Mouse (Mus musculus) hindbrain, embryonic 16.5 days (tissue): ENCODE results near the gene Cdh5. TPM values are rescaled to one million over a fixed set of nuclear protein-coding genes. Genes with fewer than 3 reads are reported as not detected.
"Not testable (repeated sequence)": the region's sequence is repeated elsewhere in the genome, so short reads cannot be mapped to it uniquely, and the experiment has no call there.

ENCODE experiments used
- ATAC-seq: fragments of 200-750 bp; cut with Nextera tagmentation; 2 replicates; pipeline ENCODE4 v1.8.0; 2017; ENCODE audit warnings: moderate TSS enrichment, moderate library complexity
- H3K27ac ChIP-seq: fragments of 300-500 bp; sonication (generic); 2 replicates; pipeline ENCODE4 v1.5.1; 2014; ENCODE audit warnings: low read depth, mild to moderate bottlenecking, control low read depth, low read length, moderate library complexity
- H3K27me3 ChIP-seq: fragments of 300-500 bp; sonication (generic); replicated peaks from 2 replicates; pipeline ENCODE4 v1.6.1; 2014; ENCODE audit warnings: low read length; ENCODE audit not compliant: control insufficient read depth, insufficient read depth
- H3K36me3 ChIP-seq: fragments of 300-500 bp; sonication (generic); 2 replicates; pipeline ENCODE4 v1.6.1; 2014; ENCODE audit warnings: mild to moderate bottlenecking, low read length, moderate library complexity, mixed read lengths; ENCODE audit not compliant: control insufficient read depth, insufficient read depth
- H3K4me1 ChIP-seq: fragments of 300-500 bp; sonication (generic); 2 replicates; pipeline ENCODE4 v1.6.1; 2014; ENCODE audit warnings: low read depth, low read length; ENCODE audit not compliant: control insufficient read depth, insufficient read depth
- H3K4me2 ChIP-seq: fragments of 300-500 bp; sonication (generic); 2 replicates; pipeline ENCODE4 v1.6.1; 2014; ENCODE audit warnings: mild to moderate bottlenecking, low read length, control low read depth, moderate library complexity
- H3K4me3 ChIP-seq: fragments of 300-500 bp; sonication (generic); 2 replicates; pipeline ENCODE4 v1.5.1; 2014; ENCODE audit warnings: mild to moderate bottlenecking, low read length, control low read depth, moderate library complexity
- H3K9ac ChIP-seq: fragments of 300-500 bp; sonication (generic); 2 replicates; pipeline ENCODE4 v1.6.1; 2014; ENCODE audit warnings: low read depth, mild to moderate bottlenecking, control low read depth, low read length, moderate library complexity
- H3K9me3 ChIP-seq: fragments of 300-500 bp; sonication (generic); 2 replicates; pipeline ENCODE4 v1.6.1; 2014; ENCODE audit warnings: mild to moderate bottlenecking, low read length, moderate library complexity; ENCODE audit not compliant: control insufficient read depth
- WGBS: fragments of 180-500 bp; shearing (Covaris S2); extraction: QIAGEN DNeasy Blood & Tissue Kit; methylation state at CpG from one replicate; pipeline ENCODE4 v1.1.7; 2014; 5-methylcytosine and 5-hydroxymethylcytosine counted together
- polyA plus RNA-seq: library from polyadenylated mRNA; unstranded; fragments of >200 nt; fragmentation: Nextera tagmentation; extraction: Ambion mirVana; gene quantifications from 2 replicates; pipeline ENCODE4 v1.2.1, GENCODE M21; 2015

Gene Cdh5
- polyA plus RNA-seq, 1 experiment from 2014 or later = 11.2 TPM

DNA sequence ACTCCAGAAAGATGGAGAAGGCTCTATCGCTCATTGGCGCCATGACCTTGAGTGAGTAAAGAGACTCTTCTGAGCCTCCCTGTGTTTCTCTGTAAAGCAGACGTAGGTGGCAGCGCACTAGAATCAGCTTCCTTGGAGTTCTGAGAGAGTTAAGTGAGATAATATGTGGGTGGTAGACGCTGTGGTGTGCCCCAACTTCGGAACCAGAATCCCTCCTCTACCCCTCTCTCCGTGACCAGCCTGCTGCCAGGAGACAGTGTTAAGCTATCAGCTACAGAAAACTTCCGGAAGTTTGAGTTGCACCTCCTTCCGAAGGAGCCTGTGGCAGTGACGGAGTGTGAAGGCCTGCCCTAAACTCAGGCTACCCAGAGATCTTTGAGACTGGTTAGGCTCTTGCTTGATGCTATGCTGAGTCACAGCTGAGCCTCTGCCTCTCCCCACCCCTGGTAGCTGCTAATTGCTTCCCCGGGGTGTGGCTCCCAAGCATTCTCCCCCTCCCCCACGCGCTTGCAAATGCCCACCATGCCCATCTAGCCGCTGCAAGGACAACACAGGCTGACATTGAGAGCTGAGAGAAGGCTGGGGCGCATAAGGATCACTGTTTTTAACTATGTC lies 32.9 kb upstream of the Cdh5 start:
- Histone ChIP-seq H3K4me2 (no peak overlapping the region), H3K9ac (no peak overlapping the region), H3K4me3 (no peak overlapping the region), H3K9me3 (no peaks in the 10 kb centered on the region), H3K27me3 (no peaks in the 10 kb centered on the region), H3K27ac (no peak overlapping the region), H3K4me1 (no peaks in the 10 kb centered on the region), H3K36me3 (no peaks in the 10 kb centered on the region)
- no peak for ATAC-seq
- WGBS = 78% methylated on average over 15 of the region's 15 CpGs

DNA sequence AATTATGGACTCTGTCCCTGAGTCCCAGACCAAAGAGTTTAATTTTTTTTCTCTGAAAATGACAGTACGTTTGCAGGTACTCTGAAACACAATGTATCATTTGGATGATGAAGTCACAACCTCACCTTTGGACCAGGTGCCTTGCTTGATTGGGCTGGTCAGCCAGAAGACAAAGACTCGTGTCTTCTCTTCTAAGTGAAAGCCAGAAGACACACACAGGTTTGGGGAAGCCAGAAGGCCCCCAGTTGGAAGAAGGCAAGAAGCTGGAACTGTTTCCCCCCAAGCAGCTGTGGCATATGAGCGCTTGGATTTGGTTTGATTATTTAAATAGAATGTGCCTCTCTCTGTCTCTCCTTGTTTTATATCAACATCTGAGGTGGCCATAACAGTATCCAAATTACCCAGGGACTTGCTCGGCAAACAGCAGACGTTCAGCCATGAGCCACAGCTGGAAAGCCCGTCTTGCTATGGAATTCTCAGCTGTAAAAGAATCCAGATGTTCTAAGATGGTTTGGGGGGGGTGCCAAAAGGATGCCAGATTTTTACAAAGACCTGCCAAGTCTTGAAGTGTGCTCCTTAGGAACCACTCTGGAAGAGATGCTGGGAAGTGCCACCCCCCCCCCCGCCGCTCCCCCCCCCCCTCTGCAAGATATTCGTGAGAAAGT lies 31.1 kb upstream of the Cdh5 start:
- not testable (repeated sequence) for H3K9me3 ChIP-seq, H3K4me2 ChIP-seq, H3K36me3 ChIP-seq, H3K27ac ChIP-seq, H3K4me3 ChIP-seq, ATAC-seq, H3K27me3 ChIP-seq, H3K4me1 ChIP-seq, H3K9ac ChIP-seq
- 79% methylated on average over 9 of the region's 9 CpGs for WGBS

DNA sequence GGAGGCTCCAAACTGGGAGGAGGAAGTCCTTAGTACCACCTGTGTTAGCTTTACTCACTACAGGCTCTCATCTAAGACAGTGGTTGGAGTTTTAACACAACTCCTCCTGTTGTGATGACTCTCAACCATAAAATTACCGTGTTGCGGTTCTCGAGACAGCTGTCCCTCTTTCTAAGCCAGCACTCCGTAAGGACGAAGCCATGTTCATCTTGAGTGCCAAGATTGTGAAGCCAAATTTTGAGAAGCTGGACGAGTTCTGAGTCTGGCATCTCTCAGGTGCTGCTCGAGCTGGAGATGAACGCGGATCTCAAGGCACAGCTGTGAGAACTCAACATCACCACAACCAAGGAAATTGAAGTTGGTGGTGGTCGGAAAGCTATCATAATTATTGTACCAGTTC lies 30.5 kb upstream of the Cdh5 start:
- no peaks in the 10 kb centered on the region for H3K36me3 ChIP-seq
- H3K9ac ChIP-seq = no peak overlapping the region
- no peak for ATAC-seq

DNA sequence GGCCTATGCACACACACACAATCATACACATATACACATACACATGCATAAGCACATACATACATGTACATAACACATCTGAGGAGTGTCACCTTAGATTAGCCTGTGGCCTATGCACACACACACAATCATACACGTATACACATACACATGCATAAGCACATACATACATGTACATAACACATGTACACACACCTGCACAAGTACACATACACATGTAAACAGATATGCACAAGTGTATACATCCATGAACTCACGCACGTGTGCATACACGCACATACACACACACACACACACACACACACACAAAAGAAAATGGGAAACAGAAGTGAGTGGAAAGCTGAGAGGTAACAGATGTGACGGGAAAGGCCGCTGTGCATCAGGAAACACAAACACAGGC lies 26.3 kb upstream of the Cdh5 start:
- H3K4me3 ChIP-seq = no peak overlapping the region
- H3K9ac ChIP-seq = no peak overlapping the region
- H3K27ac ChIP-seq = no peak overlapping the region
- H3K27me3 ChIP-seq = no peaks in the 10 kb centered on the region
- H3K9me3 ChIP-seq = no peaks in the 10 kb centered on the region
- no peaks in the 10 kb centered on the region for H3K36me3 ChIP-seq
- no peak overlapping the region for H3K4me2 ChIP-seq
- ATAC-seq = no peak
- WGBS = 92% methylated on average over 6 of the region's 6 CpGs
- no peaks in the 10 kb centered on the region for H3K4me1 ChIP-seq

More for the DNA sequence above, 30.5 kb upstream of the Cdh5 start:
- Histone ChIP-seq H3K27me3 (no peaks in the 10 kb centered on the region), H3K27ac (no peak overlapping the region), H3K4me2 (no peak overlapping the region), H3K4me3 (no peak overlapping the region), H3K9me3 (no peaks in the 10 kb centered on the region), H3K4me1 (no peaks in the 10 kb centered on the region)
- 88% methylated on average over 10 of the region's 10 CpGs for WGBS

DNA sequence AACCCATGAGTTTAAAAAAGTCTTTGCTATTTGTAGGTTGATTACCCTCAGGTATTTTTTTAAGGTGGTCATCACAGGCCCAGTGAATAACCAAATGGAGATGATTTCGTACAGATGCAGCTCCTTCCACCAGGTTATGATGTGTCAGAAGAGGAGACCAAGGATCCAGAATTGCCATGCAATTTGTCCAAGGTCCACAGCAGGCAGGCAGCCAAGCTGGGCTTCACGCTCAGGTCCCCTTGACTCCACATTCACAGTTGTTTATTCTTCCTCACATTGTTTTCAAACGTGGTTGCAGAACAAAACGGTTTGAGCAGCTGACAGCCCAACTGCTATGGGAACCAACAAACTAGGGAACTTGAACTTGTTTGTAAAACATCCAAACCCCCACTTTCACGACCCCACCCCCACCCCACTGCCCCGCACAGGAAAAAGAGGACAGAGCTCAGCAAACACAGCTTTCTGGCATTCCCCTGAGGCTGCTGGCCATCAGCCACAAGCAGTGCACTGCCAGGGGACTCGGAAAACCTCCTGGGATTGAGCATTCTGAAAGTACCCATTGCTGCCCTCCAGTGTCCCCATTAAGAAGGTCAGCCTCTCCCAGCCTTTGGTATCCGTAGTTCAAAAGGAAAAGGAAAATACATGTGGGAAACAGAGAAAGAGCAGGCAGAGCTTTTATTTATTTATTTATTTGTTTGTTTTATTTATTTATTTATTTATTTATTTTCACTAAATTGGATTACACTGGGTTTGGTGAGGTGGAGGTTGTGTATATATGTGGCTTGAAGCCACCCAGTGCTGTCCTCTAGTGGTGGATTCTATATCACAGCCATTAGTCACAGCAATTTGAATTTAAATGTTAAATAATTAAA lies 24.6 kb upstream of the Cdh5 start:
- no peaks in the 10 kb centered on the region for H3K9me3 ChIP-seq
- H3K36me3 ChIP-seq = no peaks in the 10 kb centered on the region
- no peak overlapping the region for H3K4me3 ChIP-seq
- H3K9ac ChIP-seq = no peak overlapping the region
- peak; percentile 91 for ATAC-seq
- H3K4me1 ChIP-seq = no peaks in the 10 kb centered on the region
- no peak overlapping the region for H3K4me2 ChIP-seq
- no peaks in the 10 kb centered on the region for H3K27me3 ChIP-seq
- 25% methylated on average over 8 of the region's 8 CpGs for WGBS
- no peak overlapping the region for H3K27ac ChIP-seq

DNA sequence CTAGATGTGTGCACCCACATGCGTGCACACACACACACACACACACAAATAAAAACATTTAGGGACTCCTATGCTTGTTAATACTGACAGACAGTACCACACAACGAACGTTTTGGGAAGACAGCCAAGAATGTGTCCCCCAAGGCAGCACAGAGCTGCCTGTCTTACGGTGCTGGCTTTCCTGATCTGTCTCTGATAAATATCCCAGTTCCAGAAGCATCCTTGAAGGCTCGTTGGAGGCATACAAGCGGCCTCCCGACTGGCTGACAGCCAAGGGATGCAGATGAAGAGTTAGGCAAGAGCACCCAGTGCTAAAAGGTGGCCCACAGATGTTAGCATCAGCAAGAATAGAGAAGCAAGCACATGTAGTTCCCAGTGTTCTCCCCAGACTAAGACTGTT lies 23.3 kb upstream of the Cdh5 start:
- H3K9me3 ChIP-seq = no peaks in the 10 kb centered on the region
- no peaks in the 10 kb centered on the region for H3K4me1 ChIP-seq
- H3K4me2 ChIP-seq = no peak overlapping the region
- no peak overlapping the region for H3K4me3 ChIP-seq
- H3K9ac ChIP-seq = no peak overlapping the region
- H3K36me3 ChIP-seq = no peaks in the 10 kb centered on the region
- ATAC-seq = no peak
- no peaks in the 10 kb centered on the region for H3K27me3 ChIP-seq
- H3K27ac ChIP-seq = no peak overlapping the region
- 32% methylated on average over 7 of the region's 7 CpGs for whole genome bisulfite sequencing

DNA sequence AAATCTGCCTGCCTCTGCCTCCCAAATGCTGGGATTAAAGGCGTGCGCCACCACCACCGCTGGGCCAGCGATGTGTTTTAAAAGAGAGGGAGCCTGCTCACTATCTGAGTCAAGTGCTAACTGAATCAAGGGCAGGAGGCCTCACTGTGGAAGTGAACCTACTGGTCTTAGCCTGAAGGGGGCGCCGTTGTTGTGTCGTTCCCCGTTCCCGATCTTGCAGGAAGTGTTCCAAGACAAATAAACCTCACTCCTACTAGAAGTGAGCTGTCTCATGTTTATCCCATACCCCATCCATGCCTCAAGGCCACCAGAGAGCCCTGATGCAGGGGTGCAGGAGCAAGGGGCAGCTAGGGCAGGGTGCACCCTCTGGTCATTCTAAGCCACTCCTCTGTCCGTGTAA lies 16.1 kb upstream of the Cdh5 start:
- Histone ChIP-seq H3K4me1 (no peaks in the 10 kb centered on the region), H3K9ac (no peak overlapping the region), H3K9me3 (no peaks in the 10 kb centered on the region), H3K36me3 (no peaks in the 10 kb centered on the region), H3K27ac (no peak overlapping the region), H3K27me3 (no peaks in the 10 kb centered on the region), H3K4me3 (no peak overlapping the region), H3K4me2 (no peak overlapping the region)
- no peak for ATAC-seq
- WGBS = 79% methylated on average over 10 of the region's 10 CpGs

DNA sequence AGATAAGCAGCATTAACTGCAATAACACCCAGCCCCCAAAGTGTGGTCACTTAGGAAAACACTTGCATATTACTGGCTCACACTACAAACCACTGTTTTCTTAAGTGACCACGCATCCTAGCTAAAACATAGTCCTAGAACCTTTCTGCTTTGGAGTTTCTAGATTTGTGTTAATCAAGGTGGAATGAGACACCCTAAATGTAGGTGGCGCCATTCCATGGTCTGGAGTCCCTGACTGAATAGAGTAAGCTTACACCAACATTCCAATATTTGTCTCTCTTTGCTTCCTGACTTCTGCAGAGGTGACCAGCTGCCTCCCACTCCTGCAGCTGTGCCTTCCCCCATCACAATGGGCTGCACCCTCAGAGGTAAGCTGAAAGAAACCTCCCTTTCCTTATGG lies 14.8 kb upstream of the Cdh5 start:
- Histone ChIP-seq H3K27me3 (no peaks in the 10 kb centered on the region), H3K4me3 (no peak overlapping the region), H3K36me3 (no peaks in the 10 kb centered on the region), H3K4me2 (no peak overlapping the region), H3K9me3 (no peaks in the 10 kb centered on the region), H3K4me1 (no peaks in the 10 kb centered on the region), H3K27ac (no peak overlapping the region), H3K9ac (no peak overlapping the region)
- WGBS = 85% methylated on average over 2 of the region's 2 CpGs
- no peak for ATAC-seq

DNA sequence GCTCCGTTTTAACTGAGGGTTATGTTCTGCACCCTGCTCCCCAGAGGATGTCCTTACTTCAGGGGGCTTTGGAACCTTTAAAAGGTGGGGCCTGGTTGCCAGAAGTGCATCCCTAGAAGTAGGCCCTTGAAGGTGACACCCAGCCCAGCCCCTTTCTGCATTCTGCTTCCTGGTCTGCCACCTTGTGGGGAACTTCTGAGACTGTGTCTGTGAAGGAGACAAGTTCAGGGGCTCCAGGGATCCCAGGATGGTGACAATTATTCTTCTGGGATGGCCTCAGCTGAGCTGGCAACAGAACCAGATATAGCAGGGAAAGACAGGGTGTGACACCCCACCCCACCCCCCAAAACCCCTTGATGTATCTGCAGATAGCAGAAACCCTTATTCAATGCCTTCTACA lies 14.3 kb upstream of the Cdh5 start:
- 0 out of 2 replicates have a peak, but pooled peaks have one; percentile 27 for ATAC-seq
- Histone ChIP-seq H3K36me3 (no peaks in the 10 kb centered on the region), H3K4me2 (no peak overlapping the region), H3K27me3 (no peaks in the 10 kb centered on the region), H3K9ac (no peak overlapping the region), H3K27ac (no peak overlapping the region), H3K4me1 (no peaks in the 10 kb centered on the region), H3K9me3 (no peaks in the 10 kb centered on the region), H3K4me3 (no peak overlapping the region)
- WGBS = 42% methylated on average over 1 of the region's 1 CpGs
